Mouse (Mus musculus): ENCODE results near the gene Nr6a1.

The Nr6a1 gene

DNA sequence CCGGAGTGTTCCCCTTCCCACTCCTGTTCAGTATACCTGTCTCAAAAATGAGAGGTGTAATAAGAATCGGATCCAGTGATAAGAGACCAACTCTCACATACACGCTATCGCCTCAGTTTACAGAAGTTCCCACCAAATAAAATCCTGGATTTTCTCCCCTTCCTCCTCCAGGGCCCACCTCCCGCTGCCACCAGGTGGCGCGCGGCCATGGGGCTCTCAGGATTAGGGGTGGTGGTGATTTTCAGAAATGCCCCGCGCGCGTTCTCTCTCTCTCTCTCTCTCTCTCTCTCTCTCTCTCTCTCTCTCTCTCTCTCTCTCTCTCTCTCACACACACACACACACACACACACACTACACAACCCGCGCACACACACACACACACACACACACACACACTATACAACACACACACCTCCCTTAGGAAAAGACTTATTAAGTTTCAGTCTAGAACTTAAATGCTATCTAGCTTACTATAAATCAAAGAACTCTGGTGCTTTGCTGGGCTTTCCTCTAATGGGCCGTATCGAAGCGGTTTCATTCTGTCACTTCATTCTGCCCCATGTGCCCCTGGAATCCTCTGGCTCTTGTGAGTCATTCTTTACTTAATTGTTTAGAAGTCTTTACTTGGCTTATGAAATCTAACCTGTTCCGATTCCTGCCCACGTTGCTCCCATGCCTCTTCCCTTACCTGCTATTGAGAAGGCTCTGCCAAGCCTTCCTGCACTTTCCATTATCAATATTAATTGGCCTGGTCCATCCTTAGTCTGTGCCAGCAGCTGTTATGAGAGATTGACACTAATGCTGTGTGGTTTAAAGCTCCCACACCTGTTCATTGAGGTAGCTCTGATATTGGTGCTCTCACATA lies at the start of gene Nr6a1:
Gene Nr6a1, minus strand, starts transcription at position 574 of the 865 bp plus-strand sequence.
- DNase-seq (ENCODE audit: extremely low spot score, low read depth, low spot score) = no peak

DNA sequence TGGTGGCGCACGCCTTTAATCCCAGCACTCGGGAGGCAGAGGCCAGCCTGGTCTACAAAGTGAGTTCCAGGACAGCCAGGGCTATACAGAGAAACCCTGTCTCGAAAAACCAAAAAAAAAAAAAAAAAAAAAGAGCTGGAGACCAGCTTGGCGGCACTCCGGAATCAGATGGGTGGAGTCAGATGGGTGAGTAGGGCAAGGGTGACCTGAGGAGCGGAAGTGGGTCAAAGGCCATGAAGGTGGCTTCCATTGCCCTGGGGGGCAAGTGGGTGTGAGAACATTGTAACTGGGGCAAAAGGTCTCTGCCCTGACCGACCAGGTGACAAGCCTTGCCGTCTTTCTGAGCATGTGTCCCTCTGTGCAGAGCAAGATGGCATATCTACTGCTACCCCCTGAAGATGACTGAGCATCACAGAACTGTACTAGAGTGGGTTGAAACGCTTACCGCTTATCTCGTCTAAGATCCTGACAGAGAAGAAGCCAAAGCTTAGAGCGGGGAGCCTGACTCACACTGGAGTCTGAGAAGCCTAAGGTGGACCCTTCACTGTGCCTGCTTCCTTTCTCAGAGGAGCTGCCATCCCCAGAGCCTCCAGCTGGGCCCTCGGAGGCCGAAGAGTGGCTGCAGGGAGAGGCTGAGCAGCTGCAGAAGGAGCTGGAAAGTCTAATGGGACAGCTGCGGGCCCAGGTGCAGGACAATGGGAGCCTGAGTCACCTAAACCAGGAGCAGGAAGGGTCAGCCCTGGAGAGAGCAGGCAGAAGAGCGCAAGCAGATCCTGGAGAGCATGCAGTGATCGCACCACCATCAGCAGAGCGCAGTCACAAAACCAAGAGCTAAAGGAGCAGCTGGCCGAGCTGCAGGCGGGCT lies 48.7 kb upstream of the Nr6a1 start:
- DNase-seq (ENCODE audit: extremely low spot score, low read depth, low spot score) = no peak

DNA sequence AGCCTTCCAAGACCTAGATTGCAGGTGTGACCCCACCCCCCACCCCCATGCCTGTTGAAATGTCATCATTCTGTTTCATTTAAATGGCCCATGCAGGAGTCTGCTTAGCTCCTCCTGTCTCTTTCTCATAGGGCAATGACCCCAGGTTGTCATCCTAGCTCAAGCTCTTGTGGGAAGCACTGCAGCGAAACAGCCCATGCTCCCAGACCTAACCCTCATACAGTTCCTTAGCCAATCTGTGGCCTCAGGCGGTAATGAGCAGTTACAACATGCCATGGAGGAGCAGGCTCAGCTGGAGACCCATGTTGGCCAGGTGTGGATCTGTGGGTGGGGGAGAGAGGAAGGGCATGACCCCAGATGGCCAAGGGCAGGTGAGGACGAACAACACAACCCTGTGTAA lies 47.7 kb upstream of the Nr6a1 start:
- no peak for DNase-seq (ENCODE audit: extremely low spot score, low read depth, low spot score)

DNA sequence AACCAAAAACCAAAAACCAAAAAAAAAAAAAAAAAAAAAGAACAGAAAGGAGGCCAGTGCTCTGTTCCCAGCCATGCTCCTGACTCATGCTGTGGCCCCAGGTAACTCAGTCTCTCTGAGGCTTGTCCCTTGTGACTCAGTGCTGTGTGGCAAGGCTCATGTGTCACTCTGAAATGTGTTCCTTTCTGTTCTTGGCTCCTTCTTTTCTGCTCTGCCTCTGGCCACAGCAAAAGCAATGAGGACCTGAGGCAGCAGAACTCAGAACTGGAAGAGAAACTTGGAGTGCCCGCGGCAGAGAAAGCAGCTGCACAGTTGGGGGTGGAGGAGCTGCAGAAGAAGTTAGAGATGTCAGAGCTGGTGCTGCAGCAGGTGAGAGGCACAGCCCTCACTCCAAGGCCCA lies 46.7 kb upstream of the Nr6a1 start:
- DNase-seq (ENCODE audit: extremely low spot score, low read depth, low spot score) = no peak

DNA sequence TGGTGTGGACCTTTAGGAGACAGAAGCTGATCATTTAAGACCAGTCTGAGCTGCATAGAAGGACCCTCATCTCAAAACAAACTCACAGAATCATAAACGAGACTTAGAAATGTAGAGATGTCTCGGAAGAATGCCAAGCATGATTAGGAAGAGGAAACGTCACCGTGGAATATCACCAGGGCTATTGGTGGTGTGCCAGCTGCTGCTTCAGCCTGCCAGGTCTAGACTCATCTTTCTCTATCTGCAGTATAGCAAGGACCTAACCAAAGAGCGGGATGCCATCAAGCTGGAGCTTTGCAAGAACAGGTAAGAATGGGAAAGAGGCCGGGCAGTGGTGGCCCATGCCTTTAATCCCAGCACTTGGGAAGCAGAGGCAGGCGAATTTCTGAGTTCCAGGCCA lies 46.2 kb upstream of the Nr6a1 start:
- no peak for DNase-seq (ENCODE audit: extremely low spot score, low read depth, low spot score)

DNA sequence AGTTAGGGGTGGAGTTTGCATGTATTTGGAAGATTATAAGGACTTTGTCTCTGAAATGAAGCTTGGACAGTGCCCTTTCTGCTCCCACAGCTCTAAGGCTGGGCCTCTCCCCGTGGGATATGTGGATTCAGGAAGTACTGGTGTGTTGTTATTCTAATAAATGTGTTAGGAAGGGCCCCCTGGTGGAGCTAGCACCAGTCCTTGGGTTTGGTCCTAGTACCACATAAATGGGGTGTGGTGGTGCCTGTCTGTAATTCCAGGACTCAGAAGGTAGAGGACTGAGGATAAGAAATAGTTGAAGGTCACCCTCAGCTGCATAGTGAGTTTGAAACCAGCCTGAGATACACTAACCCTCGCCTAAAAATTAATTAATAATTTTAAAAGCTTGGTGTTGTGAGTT lies 45.7 kb upstream of the Nr6a1 start:
- no peak for DNase-seq (ENCODE audit: extremely low spot score, low read depth, low spot score)

DNA sequence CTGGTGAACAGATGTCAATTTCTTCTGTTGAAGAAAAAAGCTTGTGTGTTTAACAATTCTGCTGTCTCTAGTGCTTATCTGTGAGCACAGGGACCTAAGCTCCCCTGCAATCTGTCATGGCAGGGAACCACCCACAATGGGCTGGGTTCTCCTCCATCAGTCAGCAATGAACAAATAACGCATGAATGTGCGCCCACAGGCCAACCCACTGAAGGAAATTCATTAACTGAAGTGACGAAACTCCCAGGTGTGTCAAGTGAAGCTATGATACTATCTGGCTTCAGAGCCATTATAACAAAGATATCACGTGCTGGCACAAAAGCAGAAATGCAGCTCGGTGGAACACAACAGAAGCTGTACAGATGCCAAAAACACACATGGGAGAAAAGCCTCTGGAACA lies 42.6 kb upstream of the Nr6a1 start:
- no peak for DNase-seq (ENCODE audit: extremely low spot score, low read depth, low spot score)

DNA sequence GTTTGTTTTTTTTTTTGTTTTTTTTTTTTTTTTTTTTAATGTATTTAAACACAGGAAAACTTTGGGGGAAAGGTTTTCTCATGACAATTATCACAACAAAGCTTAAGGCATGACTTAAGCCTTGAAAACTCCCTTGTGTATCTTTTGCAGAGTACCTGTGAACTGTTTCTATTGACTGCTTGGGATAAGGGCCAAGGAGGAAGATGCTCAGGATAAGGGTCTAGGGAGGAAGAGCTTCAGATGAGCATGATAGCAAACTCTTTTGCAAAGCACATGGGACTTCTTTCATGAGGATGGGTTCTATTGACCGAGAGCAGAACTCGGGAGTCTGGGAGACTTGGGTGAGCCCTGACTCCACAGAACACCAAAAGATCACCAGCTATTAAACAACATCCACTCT lies 42.2 kb upstream of the Nr6a1 start:
- DNase-seq (ENCODE audit: extremely low spot score, low read depth, low spot score) = no peak

DNA sequence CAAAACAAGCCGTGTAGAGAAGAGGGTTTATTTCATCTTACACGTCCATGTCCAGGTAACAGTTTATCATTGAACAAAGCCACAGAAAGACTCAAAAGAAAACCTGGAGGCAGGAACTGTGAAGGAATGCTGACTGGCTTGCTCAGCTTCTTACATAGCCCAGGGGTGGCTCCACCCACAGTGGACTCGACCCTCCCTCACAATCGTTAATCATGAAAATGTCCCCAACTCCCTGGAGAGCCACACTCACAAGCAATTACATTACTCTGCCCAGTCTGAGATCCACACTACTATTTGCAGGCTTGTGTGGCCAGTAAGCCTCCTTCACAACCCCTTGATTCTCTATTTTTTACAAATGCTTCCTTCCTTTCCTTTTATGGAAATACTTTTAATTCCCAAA lies 36.7 kb upstream of the Nr6a1 start:
- peak; percentile 14 for DNase-seq (ENCODE audit: extremely low spot score, low read depth, low spot score)

DNA sequence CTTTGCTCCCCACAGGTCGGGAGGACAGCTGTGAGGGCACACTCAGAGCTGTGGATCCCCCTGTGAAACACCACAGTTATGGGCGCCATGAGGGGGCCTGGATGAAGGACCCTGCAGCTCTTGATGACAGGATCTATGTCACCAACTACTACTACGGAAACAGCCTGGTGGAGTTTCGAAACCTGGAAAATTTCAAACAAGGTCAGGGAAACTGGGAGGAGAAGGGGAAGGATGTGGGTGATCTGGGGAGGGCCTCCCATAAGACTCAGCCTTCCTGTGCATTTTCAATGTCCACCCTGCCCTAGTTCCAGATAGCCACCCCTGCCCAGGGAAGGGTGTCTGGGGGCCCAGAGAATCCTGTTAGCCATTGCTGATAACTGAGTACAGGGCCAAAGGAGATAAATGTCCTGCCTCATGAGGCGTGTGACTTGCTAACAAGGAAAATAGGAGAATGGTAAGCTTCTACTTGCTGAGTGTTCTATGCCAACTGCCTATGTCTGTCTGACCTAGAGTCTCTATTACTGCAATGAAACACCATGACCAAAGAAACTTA lies 30.3 kb upstream of the Nr6a1 start:
- no peak for DNase-seq (ENCODE audit: extremely low spot score, low read depth, low spot score)

DNA sequence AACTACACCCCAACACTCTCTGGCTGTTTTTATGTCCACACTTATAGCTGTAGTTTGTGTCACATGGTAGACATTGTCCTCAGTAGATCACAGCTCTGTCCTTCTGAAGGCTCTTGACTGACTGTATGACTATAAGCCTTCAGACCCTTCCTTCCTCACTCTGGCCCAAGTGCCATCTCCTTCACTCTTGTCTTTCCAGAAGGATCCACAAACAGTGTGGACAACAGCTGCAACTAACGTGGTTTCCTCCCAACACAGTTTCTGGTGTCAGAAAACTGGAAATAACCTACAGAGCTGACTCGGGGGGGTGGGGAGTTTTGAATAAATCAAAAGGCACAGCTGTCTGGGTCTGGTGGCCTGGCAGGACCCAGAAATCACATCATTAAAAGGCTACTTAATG lies 28.6 kb upstream of the Nr6a1 start:
- DNase-seq (ENCODE audit: extremely low spot score, low read depth, low spot score) = no peak

DNA sequence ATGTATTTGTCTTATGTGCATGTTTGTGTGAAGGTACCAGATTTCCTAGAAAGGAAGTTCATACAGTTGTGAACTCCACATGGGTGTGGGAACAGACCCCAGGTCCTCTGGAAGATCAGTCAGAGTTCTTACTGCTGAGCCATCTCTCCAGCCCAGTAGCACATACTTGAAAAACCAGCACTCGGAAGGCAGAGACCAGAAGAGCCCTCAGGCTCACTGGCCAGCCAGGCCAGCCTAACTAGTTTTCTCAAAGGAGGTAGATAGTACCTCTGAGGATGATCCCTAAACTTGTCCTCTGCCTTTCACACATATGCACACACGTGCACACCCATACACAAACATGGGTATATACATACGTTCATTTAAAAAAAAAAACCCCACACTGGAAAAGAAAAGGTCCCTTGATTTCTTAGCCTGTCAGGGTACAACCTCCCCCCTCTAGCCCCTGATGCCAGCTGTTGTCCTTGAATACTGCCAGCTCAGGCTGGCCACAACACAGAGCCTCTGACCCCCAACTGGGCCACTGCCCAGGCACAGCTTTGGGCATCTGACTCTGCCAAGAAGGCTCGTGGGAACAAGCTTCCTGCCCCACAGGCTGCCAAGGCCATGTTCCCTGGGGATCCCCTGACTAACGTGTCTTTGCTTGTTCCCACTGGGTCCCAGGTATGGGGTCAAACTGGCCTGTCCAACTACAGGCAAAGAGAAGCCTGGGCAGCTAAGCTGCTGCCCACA lies 25.8 kb upstream of the Nr6a1 start:
- DNase-seq (ENCODE audit: extremely low spot score, low read depth, low spot score) = no peak

DNA sequence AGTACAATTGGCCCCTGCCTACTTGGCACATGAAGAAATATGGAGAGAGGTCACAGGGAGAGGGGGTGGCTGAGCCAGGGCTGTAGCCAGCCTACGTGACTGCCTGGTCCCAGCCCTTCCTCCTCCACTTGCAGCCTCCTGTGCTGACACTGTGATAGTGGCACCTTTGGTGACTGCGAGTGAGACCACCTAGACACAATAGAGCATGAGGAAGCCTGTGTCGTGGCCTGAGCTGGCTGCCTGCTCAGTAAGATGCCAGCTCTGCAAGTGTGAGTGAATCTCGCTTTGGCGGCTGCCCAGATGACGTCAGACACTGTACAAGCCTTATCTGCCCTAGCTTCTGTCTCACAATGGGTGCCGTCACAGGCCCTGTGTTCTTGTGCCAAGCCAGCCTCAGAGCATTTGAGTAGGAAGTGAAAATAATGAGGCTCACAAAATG lies 22.8 kb upstream of the Nr6a1 start:
- DNase-seq (ENCODE audit: extremely low spot score, low read depth, low spot score) = no peak

DNA sequence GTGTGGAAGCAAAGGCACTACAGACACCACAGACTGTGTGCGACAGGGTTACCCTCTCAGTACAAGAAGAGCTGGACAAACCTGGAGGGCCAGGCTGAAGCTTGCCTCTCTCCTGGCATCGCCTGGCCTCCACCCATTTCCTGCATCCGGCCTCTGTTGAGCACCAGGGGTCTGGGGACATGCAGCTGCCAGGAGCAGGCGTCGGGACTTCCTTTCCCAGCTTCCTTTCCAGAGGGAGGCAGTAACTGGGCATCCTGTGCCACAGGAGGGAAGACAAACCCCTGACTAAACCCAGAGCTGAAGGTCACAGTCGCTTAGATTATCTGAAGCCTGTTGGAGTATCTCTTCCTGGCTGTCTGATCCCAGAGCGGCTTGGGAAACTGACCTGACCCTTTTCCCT lies 20.1 kb upstream of the Nr6a1 start:
- no peak for DNase-seq (ENCODE audit: extremely low spot score, low read depth, low spot score)

DNA sequence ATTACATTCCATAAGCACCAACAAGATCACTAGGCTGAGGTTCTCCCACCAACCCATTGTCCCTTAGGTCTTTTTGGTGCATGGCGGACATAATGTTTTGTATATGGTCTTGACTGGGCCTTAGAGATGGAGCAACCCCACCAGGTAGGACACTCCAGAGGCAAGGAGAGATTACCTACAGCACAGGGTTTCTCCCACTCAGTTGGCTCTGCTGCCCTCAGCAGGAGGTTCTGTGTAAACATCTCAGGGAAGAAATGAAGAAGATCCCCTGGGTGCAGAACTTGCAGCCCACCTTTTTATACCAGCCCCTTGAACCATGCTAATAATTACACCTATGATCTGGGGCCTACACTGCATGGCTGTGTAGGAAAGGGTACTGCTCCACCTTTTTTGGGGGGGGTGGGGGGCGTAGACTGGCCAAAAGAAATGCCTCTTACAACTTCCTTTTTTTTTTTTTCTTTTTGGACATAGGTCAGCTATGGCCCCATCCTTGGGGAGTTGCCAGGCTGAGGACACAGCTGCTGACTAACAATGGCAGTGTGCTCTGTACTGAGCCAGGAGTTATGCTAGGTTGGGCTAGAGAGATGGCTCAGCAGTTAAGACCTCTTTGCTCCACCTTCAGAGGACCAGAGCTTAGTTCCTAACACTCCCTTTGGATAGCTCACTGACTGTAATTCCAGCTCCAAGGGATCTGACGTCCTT lies 17.1 kb upstream of the Nr6a1 start:
- no peak for DNase-seq (ENCODE audit: extremely low spot score, low read depth, low spot score)

DNA sequence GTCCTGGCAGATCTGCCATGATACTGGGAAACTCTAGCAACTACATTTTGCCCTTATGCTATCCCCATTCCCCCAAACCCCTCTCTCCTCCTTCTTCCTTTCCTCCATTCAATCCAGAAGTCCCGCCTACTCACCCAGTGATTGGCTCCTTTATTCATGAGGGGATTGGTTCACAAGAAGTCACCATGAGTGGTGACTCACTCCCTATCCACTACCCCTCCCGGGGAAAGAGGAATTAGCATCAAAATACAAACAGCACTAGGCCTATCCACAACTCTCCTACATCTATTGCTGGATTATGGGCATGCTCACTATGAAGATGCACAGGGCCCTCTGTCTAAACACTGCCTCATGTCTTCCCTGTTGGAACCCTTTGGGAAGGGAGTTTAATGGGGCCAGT lies 16.5 kb upstream of the Nr6a1 start:
- no peak for DNase-seq (ENCODE audit: extremely low spot score, low read depth, low spot score)

DNA sequence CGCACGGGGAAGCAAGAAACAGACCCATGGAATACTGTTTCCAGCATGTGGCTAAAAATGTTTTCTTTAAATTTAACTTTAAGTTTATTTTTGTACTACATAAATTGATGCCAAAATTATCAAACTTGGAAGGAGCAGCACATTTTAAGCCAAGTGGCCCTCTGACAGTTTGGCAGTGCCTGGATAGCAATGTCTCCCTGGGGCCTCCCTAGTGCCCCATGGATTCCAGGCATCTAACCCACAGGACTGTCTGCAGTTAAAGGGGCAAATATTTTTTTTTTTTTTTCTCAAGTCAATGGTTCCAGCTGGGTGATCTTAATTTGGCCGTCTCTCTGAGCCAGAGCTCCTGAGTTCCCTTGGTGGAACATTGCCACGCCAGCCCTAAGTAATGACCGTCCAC lies 15.7 kb upstream of the Nr6a1 start:
- DNase-seq (ENCODE audit: extremely low spot score, low read depth, low spot score) = no peak

DNA sequence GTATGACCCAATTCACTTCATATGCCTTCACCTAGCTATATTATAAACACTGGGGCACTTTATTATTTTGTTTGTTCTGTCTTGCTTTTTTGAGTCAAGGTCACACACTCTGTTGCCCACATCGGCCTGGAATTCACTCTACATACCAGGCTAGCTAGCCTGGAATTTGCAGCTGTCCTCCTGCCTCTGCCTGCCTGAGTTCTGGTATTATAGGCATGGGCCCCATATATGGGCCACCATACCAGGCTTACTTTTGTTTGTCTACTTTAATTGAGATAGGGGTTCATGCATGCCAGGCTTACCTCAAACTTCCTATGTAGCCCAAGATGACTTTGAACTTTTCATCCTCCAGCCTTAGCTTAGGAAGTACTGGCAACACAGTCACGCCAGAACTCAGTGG lies 14.4 kb upstream of the Nr6a1 start:
- no peak for DNase-seq (ENCODE audit: extremely low spot score, low read depth, low spot score)

DNA sequence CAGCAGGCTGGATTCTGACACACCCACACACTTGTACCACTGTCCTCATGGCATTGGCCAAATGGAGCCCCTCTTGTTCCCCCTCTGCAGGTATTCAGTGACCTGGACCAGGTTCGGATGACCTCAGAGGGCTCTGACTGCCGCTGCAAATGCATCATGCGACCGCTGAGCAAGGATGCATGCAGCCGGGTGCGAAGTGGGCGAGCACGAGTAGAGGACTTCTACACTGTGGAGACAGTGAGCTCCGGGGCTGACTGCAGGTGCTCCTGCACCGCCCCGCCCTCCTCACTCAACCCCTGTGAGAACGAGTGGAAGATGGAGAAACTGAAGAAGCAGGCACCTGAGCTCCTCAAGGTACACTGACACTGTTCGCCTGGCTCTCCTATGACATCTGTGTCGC lies 13.9 kb upstream of the Nr6a1 start:
- no peak for DNase-seq (ENCODE audit: extremely low spot score, low read depth, low spot score)

DNA sequence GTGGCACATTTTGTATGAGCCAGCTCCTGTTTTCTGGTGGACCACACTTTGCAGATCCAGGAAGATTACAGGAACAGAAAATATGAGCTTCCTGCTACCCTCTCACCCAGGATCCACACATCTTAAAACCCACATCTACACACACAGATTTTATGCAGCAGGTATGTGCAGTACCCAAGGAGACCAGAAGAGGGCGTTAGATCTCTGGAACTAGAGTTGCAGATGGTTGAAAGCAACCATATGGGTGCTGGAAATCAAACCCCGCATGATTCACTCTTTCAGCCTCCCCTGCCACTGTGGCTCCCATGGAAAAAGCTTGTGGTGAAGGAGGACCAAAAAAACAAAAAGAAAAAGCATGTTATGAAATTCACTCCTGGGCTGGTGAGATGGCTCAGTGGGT lies 11.6 kb upstream of the Nr6a1 start:
- DNase-seq (ENCODE audit: extremely low spot score, low read depth, low spot score) = no peak

DNA sequence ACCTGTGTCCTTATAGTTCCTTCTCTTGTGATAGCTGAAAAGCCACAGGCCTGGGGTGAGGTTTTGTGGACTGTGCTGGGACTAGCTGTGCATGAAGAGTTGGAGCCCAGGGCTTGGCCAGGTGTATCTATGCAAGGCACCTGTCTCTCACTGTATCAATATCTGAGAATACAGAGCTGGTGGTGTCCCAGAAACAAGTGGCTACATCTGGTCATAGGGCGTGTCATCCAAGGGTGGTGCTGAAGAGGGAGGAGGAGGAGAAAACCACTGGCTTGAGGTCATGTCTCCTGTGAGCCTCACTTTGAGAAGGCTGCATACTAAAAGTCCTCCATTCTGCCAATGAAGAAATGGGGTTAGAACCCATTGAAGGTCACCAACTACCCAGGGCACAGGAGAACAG lies 10.5 kb upstream of the Nr6a1 start:
- no peak for DNase-seq (ENCODE audit: extremely low spot score, low read depth, low spot score)
